Mouse (Mus musculus) liver, adult (tissue): ENCODE results near the gene Mettl21e.

Experiments used
- GATA4 ChIP-seq: IDR thresholded peaks from 2 replicates; pipeline ENCODE4 v1.6.1; 2014; ENCODE audit warnings: mild to moderate bottlenecking, low read length; ENCODE audit not compliant: insufficient replicate concordance

The Mettl21e gene

DNA sequence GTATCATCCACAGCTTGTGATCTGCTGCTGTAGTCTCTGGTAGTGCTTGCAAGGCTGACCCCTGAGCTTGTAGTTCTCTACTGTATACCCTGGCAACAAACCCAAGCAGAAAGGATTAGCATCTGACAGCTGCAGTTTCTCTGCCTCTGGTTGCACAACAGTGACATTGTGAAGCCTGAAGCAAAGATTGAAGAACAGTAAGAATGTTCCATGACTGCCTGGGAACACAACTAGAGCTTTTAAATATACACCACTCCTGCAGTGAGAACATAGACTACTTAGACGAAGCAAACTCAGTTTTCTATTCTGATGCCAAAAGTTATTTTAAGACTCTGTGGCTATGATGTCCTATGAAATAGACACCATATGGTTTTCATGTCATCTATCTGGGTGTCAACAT is at the start of gene Mettl21e:
TSS of gene Mettl21e (minus strand) at position 86 of the 400 bp plus-strand sequence.
- TF ChIP-seq GATA4, result no peak

- TF ChIP-seq GATA4, result no peak
Measured at GRCm38 (mm10) chr1:44239969-44240368, 21.2 kb upstream of the Mettl21e start.

DNA sequence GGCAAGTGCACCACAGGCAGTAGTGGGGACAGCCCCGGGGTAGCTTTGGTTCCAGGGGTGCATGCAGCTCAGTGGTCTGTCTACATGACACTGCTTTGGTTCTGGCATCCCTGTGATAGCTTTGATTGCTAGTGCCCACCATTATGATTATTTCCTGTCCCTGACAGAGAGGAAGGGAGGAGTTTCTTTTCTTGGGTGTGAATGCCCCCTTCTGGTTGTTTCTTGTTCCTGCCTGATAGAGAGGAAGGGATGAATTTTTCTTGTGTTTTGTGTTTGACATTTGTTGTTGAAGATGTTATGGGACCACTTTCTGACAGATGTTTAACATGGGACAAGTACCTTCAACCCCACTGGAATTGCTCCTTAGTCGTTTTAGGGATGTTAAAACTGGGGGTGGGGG is 18.5 kb upstream of the Mettl21e start:
- no peak for TF ChIP-seq GATA4

DNA sequence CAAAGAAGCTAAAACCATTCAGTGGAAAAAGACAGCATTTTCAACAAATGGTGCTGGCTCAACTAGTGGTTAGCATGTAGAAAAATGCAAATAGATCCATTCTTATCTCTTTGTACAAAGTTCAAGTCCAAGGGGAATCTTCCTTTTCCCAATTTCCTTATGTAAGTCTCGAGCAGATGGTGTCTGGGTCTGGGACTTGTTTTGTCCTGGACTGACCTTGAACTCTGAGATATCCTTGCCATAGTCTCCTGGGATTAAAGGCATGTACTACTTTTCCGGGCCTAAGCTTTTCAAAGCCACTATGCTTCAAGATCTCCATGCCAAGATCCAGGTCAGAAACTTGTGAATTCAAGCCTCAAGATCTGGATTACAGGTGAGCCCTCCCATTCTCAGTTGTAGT is 16.6 kb upstream of the Mettl21e start:
- no peak for TF ChIP-seq GATA4

- no peak for TF ChIP-seq GATA4
Measured at GRCm38 (mm10) chr1:44229044-44229443, 10.3 kb upstream of the Mettl21e start.

DNA sequence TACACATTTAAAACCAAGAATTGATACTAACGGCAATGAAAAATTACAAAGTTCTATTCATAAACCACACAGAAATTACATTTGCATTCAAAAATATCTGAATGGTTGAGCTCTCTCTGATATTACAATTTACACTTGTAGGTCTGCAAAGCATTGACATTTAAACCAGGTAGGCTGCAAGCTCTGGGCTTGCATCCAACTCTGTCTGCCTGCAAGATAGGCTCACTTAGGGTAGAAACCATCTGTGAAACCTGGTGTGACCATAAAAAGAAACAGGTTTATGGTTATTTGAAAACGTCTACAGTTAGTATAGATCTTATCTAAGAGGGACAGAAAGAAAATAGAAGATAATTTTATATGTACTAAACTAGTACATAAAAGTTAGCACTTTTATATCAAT is 1.6 kb downstream of the Mettl21e start:
- TF ChIP-seq GATA4, result no peak

DNA sequence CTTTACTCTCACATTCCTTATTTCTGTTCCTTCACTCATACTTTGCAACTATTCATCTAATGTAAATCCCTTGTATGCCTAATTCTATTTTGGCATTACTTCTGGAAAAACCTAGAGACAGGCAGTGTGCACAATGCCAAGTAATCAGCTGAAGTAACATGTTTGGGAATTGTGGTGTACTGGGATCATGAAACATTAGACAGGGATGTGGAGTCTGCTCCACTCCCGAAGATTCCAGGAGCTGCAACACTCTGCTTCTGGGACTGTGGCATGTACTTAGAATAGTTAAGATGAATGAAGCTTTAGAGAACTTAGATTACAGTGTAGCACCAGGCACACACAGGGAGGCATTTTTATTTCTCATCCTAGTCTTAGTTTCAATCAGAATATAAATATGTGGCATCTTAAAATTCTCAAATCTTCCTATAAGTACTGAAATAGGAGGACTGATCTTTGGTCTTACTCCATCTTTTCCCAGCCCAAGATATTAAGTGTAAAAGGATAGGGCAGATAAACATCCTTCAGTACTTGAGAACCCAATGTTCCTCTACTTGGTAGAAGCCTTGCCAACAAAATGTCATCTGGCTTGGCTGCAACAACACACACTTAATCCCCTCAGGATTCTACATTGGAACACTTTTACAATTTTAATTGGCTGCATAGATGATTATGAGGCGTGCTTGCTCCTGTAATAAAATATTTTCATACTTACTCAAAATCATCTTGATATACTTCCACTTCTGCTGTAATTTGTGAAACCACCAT is 2.2 kb downstream of the Mettl21e start:
- TF ChIP-seq GATA4, result no peak

DNA sequence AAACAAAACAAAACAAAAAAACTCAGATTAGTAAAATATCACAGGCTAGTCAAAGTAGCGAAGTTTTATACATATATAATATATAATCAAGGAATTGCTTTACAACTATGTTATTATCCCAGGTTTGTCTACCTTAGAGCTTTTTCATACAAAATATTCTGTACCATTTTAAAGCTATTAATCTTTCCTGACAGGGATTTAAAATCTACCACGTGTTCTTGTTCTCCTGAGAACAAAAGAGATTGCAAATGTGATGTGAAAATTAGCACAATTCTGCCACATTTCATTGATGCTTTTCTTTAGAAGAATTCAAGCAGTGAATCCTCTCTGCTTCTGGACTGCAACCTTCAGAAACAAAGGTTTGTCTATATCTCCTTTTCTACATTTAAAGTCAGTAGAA is 4.3 kb downstream of the Mettl21e start:
- TF ChIP-seq GATA4, result no peak

DNA sequence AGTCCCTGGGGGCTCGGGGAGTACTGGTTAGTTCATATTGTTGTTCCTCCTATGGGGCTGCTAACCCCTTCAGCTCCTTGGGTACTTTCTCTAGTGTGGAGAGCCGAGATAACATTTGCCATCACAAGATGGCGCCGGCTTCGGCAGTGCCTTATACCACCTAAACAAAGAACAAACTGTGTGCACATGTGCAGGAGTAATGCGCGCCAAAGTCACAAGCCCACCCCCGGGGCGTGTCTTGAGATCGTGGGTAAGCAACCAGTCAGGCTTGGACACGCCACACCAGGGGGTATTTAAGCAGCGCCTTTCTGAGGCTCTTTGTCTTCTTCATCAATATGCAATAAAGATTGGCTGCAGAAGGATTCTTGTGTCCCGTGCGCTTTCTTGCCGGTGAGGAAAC is 15.9 kb downstream of the Mettl21e start:
- no peak for TF ChIP-seq GATA4

DNA sequence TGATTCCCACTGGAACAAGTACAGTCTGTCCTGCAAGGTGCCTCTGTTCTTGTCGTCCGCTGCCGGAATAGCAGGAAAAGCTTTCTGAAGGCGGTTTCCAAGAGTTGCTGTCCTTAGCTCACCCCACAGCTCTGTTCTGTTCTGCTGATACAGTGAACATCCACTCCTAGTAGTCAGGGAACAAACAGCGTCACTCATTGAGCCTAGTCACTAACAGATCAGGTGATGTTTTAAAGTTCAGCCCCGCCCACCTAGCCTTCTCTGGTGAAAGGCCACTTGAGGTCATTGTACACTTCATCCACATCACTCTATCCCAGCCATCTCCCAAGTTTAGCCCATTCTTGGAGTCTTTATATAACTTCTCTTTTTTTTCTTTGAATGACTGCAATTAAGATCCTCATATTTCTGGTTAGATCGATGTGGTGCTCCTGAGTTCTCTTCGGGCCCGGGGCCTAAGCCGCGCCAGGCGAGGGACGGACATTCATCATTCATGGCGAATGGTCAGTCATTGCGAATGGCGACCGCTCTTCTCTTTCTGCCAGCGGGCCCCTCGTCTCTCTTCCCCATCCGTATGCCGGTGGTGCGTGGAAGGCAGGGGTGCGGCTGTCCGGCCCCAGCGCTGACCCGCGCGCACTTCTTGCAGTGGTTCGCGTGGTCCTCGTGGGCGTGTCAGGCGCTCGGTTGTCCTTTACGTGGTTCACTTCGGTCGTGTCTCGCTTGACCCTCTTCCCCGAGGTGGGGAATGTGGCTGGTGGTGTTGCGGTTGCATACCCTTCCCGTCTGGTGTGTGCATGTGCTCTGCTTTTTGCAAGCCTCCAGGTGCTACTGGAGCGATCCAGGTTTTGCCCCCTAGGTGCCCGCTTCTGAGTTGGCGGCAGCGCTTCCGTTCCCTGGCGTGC is 20.2 kb downstream of the Mettl21e start:
- no peak for TF ChIP-seq GATA4

- no peak for TF ChIP-seq GATA4
Measured at GRCm38 (mm10) chr1:44186396-44186795, 32.4 kb downstream of the Mettl21e start.

DNA sequence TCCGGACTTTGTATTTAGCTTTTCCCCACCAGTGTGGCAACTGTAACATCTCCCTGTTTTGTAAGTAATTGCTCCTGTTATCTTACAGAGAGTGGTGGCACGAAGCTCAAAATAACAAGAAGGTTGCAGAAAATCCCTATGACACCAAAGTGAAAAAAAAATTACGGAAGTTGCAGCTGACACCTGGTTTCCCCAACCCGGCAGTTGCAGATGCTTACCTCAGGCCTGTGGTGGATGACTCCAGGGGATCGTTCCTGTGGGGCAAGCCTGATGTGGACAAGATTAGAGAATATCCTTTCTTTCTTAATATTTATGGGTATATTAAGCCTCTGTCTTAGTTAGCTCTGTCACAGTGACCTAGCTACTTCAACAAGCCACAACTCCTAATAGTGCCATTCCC is 40.7 kb downstream of the Mettl21e start:
- no peak for TF ChIP-seq GATA4

DNA sequence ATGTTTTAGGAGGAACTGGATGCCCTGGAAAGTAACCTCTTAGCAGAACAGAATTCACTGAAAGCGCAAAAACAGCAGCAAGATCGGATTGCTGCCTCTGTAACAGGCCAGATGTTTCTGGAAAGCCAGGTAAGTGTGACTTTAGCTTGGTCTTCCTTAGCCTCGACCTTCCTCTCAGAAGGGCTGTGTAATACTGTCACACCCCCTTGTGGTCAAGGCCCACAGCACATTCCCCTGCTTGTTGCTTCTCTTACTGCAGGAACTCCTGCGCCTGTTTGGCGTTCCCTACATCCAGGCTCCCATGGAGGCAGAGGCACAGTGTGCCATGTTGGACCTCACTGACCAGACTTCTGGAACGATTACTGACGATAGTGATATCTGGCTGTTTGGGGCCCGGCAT is 44.9 kb downstream of the Mettl21e start:
- TF ChIP-seq GATA4, result no peak

GRCm38 (mm10) chr1:44172656-44173055 is 46.1 kb downstream of the Mettl21e start:
- TF ChIP-seq GATA4, result no peak

DNA sequence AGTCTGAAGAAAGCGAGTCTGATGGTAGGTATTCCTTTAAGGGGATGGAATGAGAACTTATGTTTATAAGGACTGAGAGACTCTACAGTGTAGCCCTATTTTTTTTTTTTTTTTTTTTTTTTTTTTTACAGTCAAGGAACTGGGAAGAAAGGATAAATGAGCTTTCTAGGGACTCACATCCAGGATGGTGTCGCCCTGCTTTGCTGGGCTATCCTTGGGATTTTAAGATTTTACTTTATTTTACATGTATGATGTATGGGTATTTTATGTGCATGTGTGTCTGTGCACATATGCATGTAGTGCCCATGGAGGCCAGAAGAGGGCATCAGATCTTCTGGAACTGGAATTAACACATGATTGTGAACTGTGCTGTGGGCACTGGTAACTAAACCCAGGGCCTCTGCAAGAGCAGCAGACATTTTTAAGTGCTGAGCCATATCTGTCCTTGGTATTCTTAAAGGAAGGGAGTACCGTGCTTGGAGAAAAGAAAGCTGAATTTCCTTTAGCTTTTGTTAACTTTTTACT is 50.8 kb downstream of the Mettl21e start:
- TF ChIP-seq GATA4, result no peak

GRCm38 (mm10) chr1:44162389-44162788 is 56.4 kb downstream of the Mettl21e start:
- no peak for TF ChIP-seq GATA4
